Mouse (Mus musculus) heart, embryonic 11.5 days (tissue): ENCODE measurements around the gene Trim30b. TPM values are rescaled to one million over a fixed set of nuclear protein-coding genes. Genes with fewer than 3 reads are reported as not detected.

ENCODE experiments used
- polyA plus RNA-seq: library from polyadenylated mRNA; unstranded; fragments of >200 nt; fragmentation: Nextera tagmentation; extraction: Ambion mirVana; gene quantifications from 2 replicates; pipeline ENCODE4 v1.2.1, GENCODE M21; 2014

Trim30b gene
- polyA plus RNA-seq, 1 experiment from 2014 or later: 0.16 TPM

Other genes with a start within 250 kb of the Trim30b start
- gene Ubqln5, start 240.1 kb downstream of the Trim30b start, polyA plus RNA-seq: not detected in 2 replicates
- not detected in 2 replicates for gene Olfr643, start 232.5 kb downstream of the Trim30b start, polyA plus RNA-seq
- not detected in 2 replicates for gene Ubqln3, start 226.6 kb downstream of the Trim30b start, polyA plus RNA-seq
- gene Ubqlnl, start 219.3 kb downstream of the Trim30b start, polyA plus RNA-seq: not detected in 2 replicates
- gene Olfm5, start 205.1 kb downstream of the Trim30b start, polyA plus RNA-seq: not detected in 2 replicates
- gene Olfr648, start 186.5 kb downstream of the Trim30b start, polyA plus RNA-seq: 0.24 and 0.30 TPM in 2 replicates
- gene Olfr649, start 173.9 kb downstream of the Trim30b start, polyA plus RNA-seq: not detected in 2 replicates
- gene Trim6, start 151.1 kb downstream of the Trim30b start, polyA plus RNA-seq: 9.8 and 9.9 TPM in 2 replicates
- gene Trim34a, start 125.4 kb downstream of the Trim30b start, polyA plus RNA-seq: 2.2 and 2.9 TPM in 2 replicates
- gene Trim5, start 81.8 kb downstream of the Trim30b start, polyA plus RNA-seq: 0.42 and 0.57 TPM in 2 replicates
- gene Trim12a, start 54.4 kb downstream of the Trim30b start, polyA plus RNA-seq: 9.3 and 10.6 TPM in 2 replicates
- gene Trim34b, start 40.4 kb downstream of the Trim30b start, polyA plus RNA-seq: 0.20 TPM in 1 of 2 replicates, not detected in the other
- gene Trim12c, start 16.5 kb downstream of the Trim30b start, polyA plus RNA-seq: 1.6 and 2.8 TPM in 2 replicates
- not detected in 2 replicates for gene Trim30c, start 31.0 kb upstream of the Trim30b start, polyA plus RNA-seq
- gene Trim30a, start 95.3 kb upstream of the Trim30b start, polyA plus RNA-seq: 0.45 and 0.80 TPM in 2 replicates
- 0.07 TPM in 1 of 2 replicates, not detected in the other for gene Trim30d, start 138.0 kb upstream of the Trim30b start, polyA plus RNA-seq
- gene Olfr651, start 180.2 kb upstream of the Trim30b start, polyA plus RNA-seq: not detected in 2 replicates
- gene Olfr652, start 191.0 kb upstream of the Trim30b start, polyA plus RNA-seq: not detected in 2 replicates
- gene Olfr653, start 207.4 kb upstream of the Trim30b start, polyA plus RNA-seq: not detected in 2 replicates
- not detected in 2 replicates for gene Olfr654, start 217.1 kb upstream of the Trim30b start, polyA plus RNA-seq
- not detected in 2 replicates for gene Olfr655, start 231.9 kb upstream of the Trim30b start, polyA plus RNA-seq
- not detected in 2 replicates for gene Olfr656, start 244.1 kb upstream of the Trim30b start, polyA plus RNA-seq